Mouse (Mus musculus) embryonic stem cell, embryonic (primary cell): ENCODE results near the gene Ccdc13.

ENCODE experiments used
- CTCF ChIA-PET, 4 experiments: fragments of 300-600 bp in 2 of 4; fragments of 350-600 bp in 2 of 4; sonication (Branson Sonifier 250); formaldehyde crosslinking; loops; one replicate each; lab custom pipeline; 2022; ENCODE audit warnings: inconsistent platforms in 2 of 4; lab: Charles Lee
- POLR2A ChIA-PET, 4 experiments: fragments of 300-600 bp in 2 of 4; fragments of 350-600 bp in 2 of 4; sonication (Branson Sonifier 250); formaldehyde crosslinking; loops; one replicate each; lab custom pipeline; 2022; ENCODE audit warnings: antibody characterized with exemption in 4 of 4, inconsistent platforms in 1 of 4; lab: Charles Lee

Gene Ccdc13

GRCm38 (mm10) chr9:121857474-121858152, 18.4 kb upstream of the Ccdc13 start:
- CTCF ChIA-PET = interaction anchor here in 3 of 4 experiments (0.5 to 1.6 kb wide), 7 partner anchors 11 to 381 kb away, joined by 3 to 14 read pairs (median 3); no protein-coding TSS in a partner anchor
- POLR2A ChIA-PET = interaction anchor here (0.5 to 1.9 kb wide), 51 partner anchors 8 to 1095 kb away, joined by 3 to 33 read pairs (median 4); partner anchors contain the start of genes Ss18l2 (in 3 of the 4), Nktr (in 2 of the 4), Vipr1 (in 2 of the 4) and Ano10 (in 1 of the 4)

GRCm38 (mm10) chr9:121856649-121857416, 17.6 kb upstream of the Ccdc13 start:
- CTCF ChIA-PET = interaction anchor here in 1 of 4 experiments (1.1 to 1.6 kb wide), 2 partner anchors 11 to 127 kb away, joined by 3 to 14 read pairs; no protein-coding TSS in a partner anchor
- POLR2A ChIA-PET = interaction anchor here in 3 of 4 experiments (0.6 to 2.9 kb wide), 24 partner anchors 8 to 920 kb away, joined by 3 to 33 read pairs (median 5); partner anchors contain the start of genes Ss18l2 (in 3 of the 3), Ano10 (in 1 of the 3), Lyzl4 (in 1 of the 3) and Nktr (in 1 of the 3)

GRCm38 (mm10) chr9:121854246-121854645, 15.0 kb upstream of the Ccdc13 start:
- POLR2A ChIA-PET = interaction anchor here in 3 of 4 experiments (0.6 to 2.9 kb wide), 8 partner anchors 8 to 1282 kb away, joined by 3 to 9 read pairs (median 4); partner anchors contain the start of genes Nktr (in 1 of the 3) and Ss18l2 (in 1 of the 3)
- CTCF ChIA-PET = interaction anchor here in 2 of 4 experiments (0.7 to 1.4 kb wide), 4 partner anchors 8 to 27 kb away, joined by 3 to 11 read pairs (median 4); no protein-coding TSS in a partner anchor

- ChIA-PET CTCF (interaction anchor here in 2 of 4 experiments (2.4 to 2.5 kb wide), 2 partner anchors 17 to 137 kb away, joined by 8 to 14 read pairs; no protein-coding TSS in a partner anchor), POLR2A (interaction anchor here in 1 of 4 experiments (3.8 kb wide), 1 partner anchor 10 kb away, joined by 33 read pairs; the partner anchor contains the start of gene Higd1a)
These were observed 8.6 kb upstream of the Ccdc13 start for GRCm38 (mm10) chr9:121847842-121848241.

GRCm38 (mm10) chr9:121847138-121847537, 7.9 kb upstream of the Ccdc13 start:
- CTCF ChIA-PET = interaction anchor here (0.6 to 2.5 kb wide), 20 partner anchors 11 to 454 kb away, joined by 3 to 14 read pairs (median 5); partner anchors contain the start of gene Higd1a (in 1 of the 4)
- POLR2A ChIA-PET = interaction anchor here in 3 of 4 experiments (0.5 to 3.8 kb wide), 11 partner anchors 8 to 604 kb away, joined by 3 to 33 read pairs (median 4); partner anchors contain the start of gene Higd1a (in 3 of the 3)

GRCm38 (mm10) chr9:121846526-121847118, 7.4 kb upstream of the Ccdc13 start:
- CTCF ChIA-PET = interaction anchor here (0.5 to 2.5 kb wide), 39 partner anchors 8 to 494 kb away, joined by 3 to 14 read pairs (median 4); partner anchors contain the start of gene Higd1a (in 2 of the 4)

GRCm38 (mm10) chr9:121842914-121843313, 3.7 kb upstream of the Ccdc13 start:
- ChIA-PET CTCF (interaction anchor here in 1 of 4 experiments (0.6 to 0.7 kb wide), 2 partner anchors 70 to 894 kb away, joined by 3 to 4 read pairs; no protein-coding TSS in a partner anchor), POLR2A (no interaction called here)

More at GRCm38 (mm10) chr9:121846526-121847118, 7.4 kb upstream of the Ccdc13 start:
- POLR2A ChIA-PET = interaction anchor here in 3 of 4 experiments (0.5 to 3.8 kb wide), 14 partner anchors 9 to 370 kb away, joined by 3 to 33 read pairs (median 4); partner anchors contain the start of genes Higd1a (in 3 of the 3), Fam198a (in 1 of the 3) and Snrk (in 1 of the 3)

GRCm38 (mm10) chr9:121839622-121839965, 333 bp upstream of the Ccdc13 start:
- ChIA-PET CTCF (no interaction called here), POLR2A (interaction anchor here in 2 of 4 experiments (0.6 to 1.0 kb wide), 2 partner anchors 10 to 19 kb away, joined by 3 read pairs; partner anchors contain the start of gene Higd1a (in 1 of the 2))

GRCm38 (mm10) chr9:121838008-121838407, 1.3 kb downstream of the Ccdc13 start:
- POLR2A ChIA-PET = interaction anchor here in 1 of 4 experiments (1.3 kb wide), 1 partner anchor 11 kb away, joined by 4 read pairs; no protein-coding TSS in a partner anchor
- CTCF ChIA-PET = interaction anchor here in 1 of 4 experiments (0.5 kb wide), 1 partner anchor 31 kb away, joined by 6 read pairs; no protein-coding TSS in a partner anchor

- CTCF ChIA-PET = interaction anchor here in 2 of 4 experiments (1.0 to 1.9 kb wide), 4 partner anchors 13 to 151 kb away, joined by 4 to 9 read pairs (median 4); no protein-coding TSS in a partner anchor
- POLR2A ChIA-PET = interaction anchor here in 3 of 4 experiments (0.5 to 1.9 kb wide), 6 partner anchors 13 to 520 kb away, joined by 3 to 6 read pairs (median 5); partner anchors contain the start of genes Higd1a (in 1 of the 3) and Lyzl4 (in 1 of the 3)
These were observed 5.4 kb downstream of the Ccdc13 start for GRCm38 (mm10) chr9:121833825-121834224.

- ChIA-PET POLR2A (interaction anchor here in 1 of 4 experiments (1.5 kb wide), 1 partner anchor 16 kb away, joined by 4 read pairs; no protein-coding TSS in a partner anchor), CTCF (interaction anchor here (0.5 to 1.9 kb wide), 39 partner anchors 8 to 736 kb away, joined by 3 to 36 read pairs (median 3); partner anchors contain the start of genes Higd1a (in 1 of the 4) and Ss18l2 (in 1 of the 4))
These were observed 8.3 kb downstream of the Ccdc13 start for GRCm38 (mm10) chr9:121830956-121831293.

GRCm38 (mm10) chr9:121830243-121830955, 8.9 kb downstream of the Ccdc13 start:
- ChIA-PET POLR2A (no interaction called here), CTCF (interaction anchor here (0.5 to 1.9 kb wide), 37 partner anchors 9 to 736 kb away, joined by 3 to 36 read pairs (median 3); partner anchors contain the start of gene Higd1a (in 1 of the 4))

GRCm38 (mm10) chr9:121829270-121829992, 9.8 kb downstream of the Ccdc13 start:
- POLR2A ChIA-PET = interaction anchor here in 1 of 4 experiments (1.1 kb wide), 1 partner anchor 110 kb away, joined by 3 read pairs; the partner anchor contains the start of gene Nktr
- CTCF ChIA-PET = interaction anchor here (0.6 to 1.4 kb wide), 11 partner anchors 9 to 678 kb away, joined by 3 to 9 read pairs (median 5); no protein-coding TSS in a partner anchor

GRCm38 (mm10) chr9:121828314-121828713, 10.9 kb downstream of the Ccdc13 start:
- ChIA-PET CTCF (interaction anchor here in 3 of 4 experiments (0.5 to 1.3 kb wide), 4 partner anchors 12 to 349 kb away, joined by 4 to 6 read pairs (median 4); no protein-coding TSS in a partner anchor), POLR2A (interaction anchor here in 1 of 4 experiments (0.6 kb wide), 1 partner anchor 523 kb away, joined by 3 read pairs; the partner anchor contains the start of gene Abhd5)

GRCm38 (mm10) chr9:121826356-121826755, 12.9 kb downstream of the Ccdc13 start:
- ChIA-PET CTCF (interaction anchor here in 1 of 4 experiments (0.7 kb wide), 1 partner anchor 26 kb away, joined by 3 read pairs; no protein-coding TSS in a partner anchor), POLR2A (no interaction called here)
